Mouse (Mus musculus) heart, postnatal 14 days (tissue): ENCODE measurements at regions not wholly inside any gene's neighbourhood (a gene's known extent, or its start where the extent isn't known, plus 50 kb on each side); places are given as distances from the start of the nearest gene placed in this dataset.

ENCODE experiments used
- DNase-seq, 2 experiments: peaks; one replicate each; pipeline ENCODE4 v3.0.0; 2021 to 2022
- intact Hi-C: fragments of 180-260 bp; cut with DNase I; formaldehyde crosslinking; loops from one replicate; pipeline ENCODE4 v1.15.1; 2025

- intact Hi-C loops: no loop called here
- no peak for DNase-seq
Observed at GRCm38 (mm10) chr3:123754011-123754610, 63.5 kb upstream of the Ndst3 start.

- no peak for DNase-seq
- intact Hi-C loops: no loop called here
Observed at GRCm38 (mm10) chr3:123754927-123755326, 64.3 kb upstream of the Ndst3 start.

GRCm38 (mm10) chr3:123765911-123766556, 75.4 kb upstream of the Ndst3 start:
- DNase-seq: no peak
- intact Hi-C loops: no loop called here

GRCm38 (mm10) chr3:123766557-123766913, 75.9 kb upstream of the Ndst3 start:
- intact Hi-C loops: no loop called here
- DNase-seq: no peak

GRCm38 (mm10) chr3:123780507-123780906, 89.9 kb upstream of the Ndst3 start:
- intact Hi-C loops: no loop called here
- peak in 1 of 2 experiments; percentile 4 for DNase-seq

GRCm38 (mm10) chr3:123781581-123781980, 90.9 kb upstream of the Ndst3 start:
- intact Hi-C loops: no loop called here

GRCm38 (mm10) chr3:123784127-123784526, 93.5 kb upstream of the Ndst3 start:
- intact Hi-C loops: no loop called here
- no peak for DNase-seq

More at GRCm38 (mm10) chr3:123781581-123781980, 90.9 kb upstream of the Ndst3 start:
- DNase-seq: no peak

GRCm38 (mm10) chr3:123794011-123794410, 103.4 kb upstream of the Ndst3 start:
- DNase-seq: no peak
- intact Hi-C loops: no loop called here

GRCm38 (mm10) chr3:123805338-123805737, 114.7 kb upstream of the Ndst3 start:
- intact Hi-C loops: no loop called here
- DNase-seq: no peak

- DNase-seq: no peak
- intact Hi-C loops: no loop called here
Observed at GRCm38 (mm10) chr3:123806050-123806449, 115.4 kb upstream of the Ndst3 start.

- intact Hi-C loops: no loop called here
- no peak for DNase-seq
Observed at GRCm38 (mm10) chr3:123806546-123806945, 115.9 kb upstream of the Ndst3 start.

GRCm38 (mm10) chr3:123810018-123810942, 119.6 kb upstream of the Ndst3 start:
- intact Hi-C loops: no loop called here
- no peak for DNase-seq

- intact Hi-C loops: no loop called here
- DNase-seq: no peak
Observed at GRCm38 (mm10) chr3:123810943-123811499, 120.4 kb upstream of the Ndst3 start.

- intact Hi-C loops: no loop called here
- no peak for DNase-seq
Observed at GRCm38 (mm10) chr3:123828790-123829189, 138.1 kb upstream of the Ndst3 start.

GRCm38 (mm10) chr3:123838385-123839170, 147.9 kb upstream of the Ndst3 start:
- no peak for DNase-seq
- intact Hi-C loops: no loop called here

GRCm38 (mm10) chr3:123846554-123846953, 155.9 kb upstream of the Ndst3 start:
- intact Hi-C loops: no loop called here
- no peak for DNase-seq

- intact Hi-C loops: no loop called here
- no peak for DNase-seq
Observed at GRCm38 (mm10) chr3:123848663-123849062, 158.0 kb upstream of the Ndst3 start.

GRCm38 (mm10) chr3:123852889-123853288, 162.2 kb upstream of the Ndst3 start:
- intact Hi-C loops: no loop called here
- no peak for DNase-seq

GRCm38 (mm10) chr3:123873709-123874108, 183.1 kb upstream of the Ndst3 start:
- no peak for DNase-seq
- intact Hi-C loops: no loop called here

GRCm38 (mm10) chr3:123893691-123894090, 203.0 kb upstream of the Ndst3 start:
- DNase-seq: no peak
- intact Hi-C loops: no loop called here
